Mouse (Mus musculus) CH12.LX (cell line): ENCODE measurements around the gene Hsf2.

Experiments used
- CTCF ChIP-seq, 2 experiments: IDR thresholded peaks in 1 of 2; conservative IDR thresholded peaks in 1 of 2; 2 replicates each; pipeline ENCODE4 v1.5.1; 2011 to 2012; ENCODE audit warnings: low read depth in 2 of 2, low read length in 2 of 2, improper control_type of control experiment in 1 of 2, inconsistent platforms in 1 of 2, mild to moderate bottlenecking in 1 of 2, moderate library complexity in 1 of 2
- EP300 ChIP-seq: IDR thresholded peaks from 2 replicates; pipeline ENCODE4 v1.6.1; 2011; ENCODE audit warnings: low read length, improper control_type of control experiment
- GABPA ChIP-seq: IDR thresholded peaks from 2 replicates; pipeline ENCODE4 v1.6.1; 2012; ENCODE audit warnings: low read depth, low read length, improper control_type of control experiment, inconsistent platforms; ENCODE audit not compliant: insufficient replicate concordance
- MAZ ChIP-seq: IDR thresholded peaks from 2 replicates; pipeline ENCODE4 v1.6.1; 2012; ENCODE audit warnings: low read depth, mild to moderate bottlenecking, inconsistent platforms, low read length, improper control_type of control experiment, moderate library complexity
- MYC ChIP-seq: IDR thresholded peaks from 2 replicates; pipeline ENCODE4 v1.6.1; 2011; ENCODE audit warnings: low read depth, mild to moderate bottlenecking, improper control_type of control experiment, low read length
- POLR2A ChIP-seq: IDR thresholded peaks from 2 replicates; pipeline ENCODE4 v1.6.1; 2011; ENCODE audit warnings: low read depth, mild to moderate bottlenecking, improper control_type of control experiment, low read length
- SMC3 ChIP-seq: IDR thresholded peaks from 2 replicates; pipeline ENCODE4 v1.6.1; 2011; ENCODE audit warnings: low read depth, low read length, improper control_type of control experiment
- USF1 ChIP-seq: IDR thresholded peaks from 2 replicates; pipeline ENCODE4 v1.6.1; 2014; ENCODE audit warnings: low read depth, mild to moderate bottlenecking, inconsistent platforms, low read length, improper control_type of control experiment
- ZKSCAN1 ChIP-seq: IDR thresholded peaks from 2 replicates; pipeline ENCODE4 v1.6.1; 2012; ENCODE audit warnings: low read depth, inconsistent platforms, low read length, improper control_type of control experiment, borderline replicate concordance

- no peak for TF ChIP-seq POLR2A
- no peak for TF ChIP-seq MYC
- TF ChIP-seq GABPA, result no peak
- TF ChIP-seq CTCF (conservative IDR thresholded peaks at IDR 0.05 in 1 of 2, IDR thresholded peaks at IDR 0.05 in 1 of 2; ENCODE audit: low read depth in 2 of 2, low read length in 2 of 2), result 0 out of 4 replicates have a peak, but pooled peaks of 1 of the 2 experiments have one; percentile 0
- TF ChIP-seq MAZ, result no peak
- no peak for TF ChIP-seq SMC3
- no peak for TF ChIP-seq USF1
- TF ChIP-seq EP300, result no peak
- TF ChIP-seq ZKSCAN1, result no peak
Observed at GRCm38 (mm10) chr10:57445655-57446054, 40.5 kb upstream of the Hsf2 start.
